Mouse (Mus musculus): Measurements from ENCODE around the gene Pabpc4. TPM values are rescaled to one million over a fixed set of nuclear protein-coding genes. Genes with fewer than 3 reads are reported as not detected.
"Not testable (repeated sequence)": the region's sequence is repeated elsewhere in the genome, so short reads cannot be mapped to it uniquely, and the experiment has no call there.

Gene Pabpc4
- total RNA-seq, 2 experiments from 2014 or later, result 102 to 143 TPM

DNA sequence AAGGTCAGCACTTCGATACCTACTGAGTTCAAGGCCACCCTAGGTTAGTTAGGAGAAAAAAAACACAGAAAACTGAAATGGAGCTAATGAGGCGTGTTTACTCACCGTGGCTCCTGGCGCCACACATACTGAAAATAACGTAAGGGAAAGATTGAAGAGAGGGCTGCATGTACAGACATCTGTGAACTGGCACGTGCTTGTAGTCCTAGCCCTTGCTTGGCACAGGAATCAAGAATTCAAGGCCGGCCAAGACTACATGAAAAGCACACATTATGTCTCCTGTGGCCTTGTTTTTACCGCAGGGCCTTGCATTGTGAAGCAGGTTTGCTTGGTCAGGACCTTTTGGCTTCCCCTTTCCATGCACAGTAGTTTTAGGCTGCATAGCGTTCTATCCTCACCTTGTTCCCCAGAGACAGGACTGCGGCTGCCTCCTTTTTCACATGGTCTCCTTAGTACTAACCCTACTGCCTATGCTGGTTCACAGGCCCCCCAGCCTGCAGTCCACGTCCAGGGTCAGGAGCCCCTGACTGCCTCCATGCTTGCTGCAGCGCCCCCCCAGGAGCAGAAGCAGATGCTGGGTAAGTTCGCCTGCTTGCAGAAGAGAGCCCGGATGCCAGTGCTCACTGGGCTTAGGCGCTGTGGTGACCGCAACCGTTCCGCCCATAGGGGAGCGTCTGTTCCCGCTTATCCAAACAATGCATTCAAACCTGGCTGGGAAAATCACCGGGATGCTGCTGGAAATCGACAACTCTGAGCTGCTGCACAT lies 35.2 kb downstream of the Pabpc4 start:
- DNase-seq, result peak; percentile 66

DNA sequence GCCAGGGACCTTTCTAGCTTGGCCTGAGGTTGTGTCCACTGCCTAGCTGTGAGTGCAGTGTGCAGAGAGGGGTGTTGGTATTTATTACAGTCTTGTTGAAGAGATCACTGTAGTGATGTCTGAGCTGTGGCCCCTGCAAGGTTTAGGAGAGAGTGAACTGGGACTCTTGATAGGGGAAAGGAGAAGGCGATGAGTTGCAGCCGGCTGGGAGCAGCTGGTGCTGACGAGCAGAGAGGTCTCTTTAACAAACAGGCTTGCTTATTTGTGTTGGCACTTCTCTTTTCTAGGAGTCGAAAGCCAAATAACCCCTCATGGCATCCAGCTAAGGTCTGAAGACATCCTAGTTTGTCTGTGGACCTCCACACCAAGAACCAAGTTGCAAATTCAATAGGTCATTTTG lies 36.1 kb downstream of the Pabpc4 start:
- DNase-seq, result no peak

DNA sequence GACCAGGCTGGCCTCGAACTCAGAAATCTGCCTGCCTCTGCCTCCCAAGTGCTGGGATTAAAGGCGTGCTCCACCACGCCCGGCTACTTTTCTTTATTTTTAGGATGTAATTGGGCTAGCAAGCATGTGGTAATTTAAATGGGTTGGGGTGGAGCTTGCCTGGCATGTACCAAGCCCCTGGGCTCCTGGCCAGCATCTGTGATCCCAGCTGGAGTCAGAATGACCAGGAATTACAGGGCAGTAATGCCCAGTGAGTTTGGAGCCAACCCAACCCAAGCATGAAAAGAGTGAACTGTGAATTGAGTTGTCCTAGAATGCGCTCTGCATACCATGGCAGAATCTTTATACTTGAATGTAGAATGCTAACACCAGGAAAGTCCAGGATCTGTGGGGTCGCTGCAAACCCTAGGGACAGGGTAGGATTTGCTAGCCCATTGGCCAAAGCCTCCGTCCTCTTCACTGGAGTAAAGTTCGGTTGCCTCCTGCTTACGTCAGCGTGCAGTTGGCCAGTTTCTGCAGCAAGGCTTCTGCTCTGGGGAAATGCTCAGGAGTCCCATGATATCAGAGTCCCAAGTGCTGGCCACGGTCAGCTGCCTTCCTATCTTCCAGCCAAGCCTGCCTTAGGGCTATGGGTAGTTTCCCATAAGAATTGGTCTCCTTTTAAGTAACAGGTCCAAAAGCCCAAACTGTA lies 37.0 kb downstream of the Pabpc4 start:
- DNase-seq, result peak; percentile 77

DNA sequence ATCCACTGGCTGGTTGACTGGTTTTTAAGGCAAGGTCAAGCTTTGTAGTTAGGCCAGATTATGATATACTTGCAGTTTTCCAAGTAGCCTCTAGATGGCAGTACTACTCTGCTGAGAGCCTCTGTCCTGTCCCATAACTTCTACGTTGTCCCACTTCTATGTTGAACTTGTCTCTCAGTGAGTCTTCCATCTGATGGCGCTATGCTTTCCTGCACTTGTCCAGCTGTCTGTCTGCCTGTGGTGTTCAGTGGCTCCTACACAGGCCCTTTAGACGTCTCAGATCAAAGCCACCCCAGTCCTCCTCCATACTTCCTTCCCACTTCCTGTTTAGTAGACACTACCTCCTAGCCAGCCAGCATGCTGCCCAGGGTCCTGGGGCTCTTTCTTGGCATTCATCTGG lies 43.6 kb downstream of the Pabpc4 start:
- DNase-seq, result peak; percentile 46

DNA sequence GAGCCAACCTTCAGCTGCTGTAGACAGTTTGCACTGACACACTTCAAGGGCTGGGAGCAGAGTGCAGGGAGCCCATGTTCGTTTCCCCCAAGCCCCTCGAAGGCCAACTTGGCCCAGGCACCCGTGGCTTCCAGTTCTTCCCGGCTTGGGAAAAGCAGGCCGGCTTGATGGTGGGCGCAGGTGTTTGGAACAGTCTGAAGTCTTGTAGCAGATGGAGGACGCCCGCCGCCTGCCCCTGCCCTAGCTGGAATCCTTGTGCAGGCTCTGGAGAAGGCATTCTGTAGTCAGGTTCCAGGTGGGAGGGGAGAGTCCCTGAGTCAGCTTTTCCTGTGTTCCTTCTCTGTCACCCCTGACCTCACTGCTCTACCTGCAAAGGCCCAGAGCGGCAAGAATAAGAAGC lies 44.8 kb downstream of the Pabpc4 start:
- no peak for DNase-seq

DNA sequence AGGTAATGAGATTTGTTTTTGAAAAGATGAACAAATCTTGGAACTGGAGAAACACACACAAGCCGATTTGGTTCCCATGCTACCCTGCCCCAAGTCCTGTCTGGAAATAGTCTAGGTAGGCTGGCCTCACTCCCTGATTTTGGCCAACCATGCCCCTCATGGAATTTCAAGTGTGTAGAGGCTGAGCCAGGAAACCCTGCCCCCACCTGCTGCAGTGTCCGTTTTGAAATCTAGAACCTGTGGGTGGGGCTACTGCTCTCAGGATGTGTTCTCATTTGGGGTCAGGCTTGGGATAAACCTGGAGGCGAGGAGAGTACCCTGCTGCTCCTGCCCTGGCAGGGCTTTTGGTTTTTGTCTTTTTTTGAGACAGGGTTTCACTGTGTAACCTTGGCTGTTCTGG lies 46.1 kb downstream of the Pabpc4 start:
- no peak for DNase-seq

DNA sequence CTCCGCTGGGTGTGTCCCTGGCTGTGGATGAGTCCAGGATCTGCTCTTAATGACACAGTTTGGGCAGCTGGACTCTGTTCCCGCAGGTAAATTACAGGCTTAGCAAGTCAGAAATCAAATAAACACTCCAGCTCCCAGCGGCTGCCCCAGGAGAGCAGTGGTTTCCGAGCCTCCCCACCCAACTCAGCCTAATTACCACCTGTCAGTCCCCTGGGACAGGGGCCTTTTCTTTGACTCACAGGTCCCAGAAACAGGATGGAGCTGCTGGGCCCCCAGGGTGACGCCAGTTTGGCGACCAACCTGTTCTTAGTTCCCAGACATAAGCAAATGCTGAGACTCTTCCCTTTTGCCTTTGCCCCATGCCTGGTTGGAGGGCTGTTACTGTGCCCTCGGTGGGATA lies 49.7 kb downstream of the Pabpc4 start:
- DNase-seq, result no peak

DNA sequence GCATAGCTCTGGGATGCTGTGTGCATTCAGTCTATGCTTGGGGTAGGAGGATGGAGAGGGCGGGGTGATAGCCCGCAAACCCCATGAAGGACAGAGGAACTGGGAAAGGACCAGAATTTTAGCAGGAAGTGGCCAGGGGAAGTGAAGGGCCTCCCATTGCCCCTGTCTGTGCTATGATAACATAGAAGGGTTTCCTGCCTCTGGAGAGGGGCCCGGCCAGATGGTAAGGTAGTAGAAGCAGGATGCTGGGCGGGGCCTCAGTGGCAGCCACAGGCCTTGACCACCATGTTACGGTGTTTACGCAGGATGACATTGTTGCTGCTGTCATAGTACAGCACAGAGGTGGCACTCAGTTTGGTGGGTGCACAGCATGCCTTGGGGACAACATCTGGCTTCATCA lies 50.9 kb downstream of the Pabpc4 start:
- no peak for DNase-seq

DNA sequence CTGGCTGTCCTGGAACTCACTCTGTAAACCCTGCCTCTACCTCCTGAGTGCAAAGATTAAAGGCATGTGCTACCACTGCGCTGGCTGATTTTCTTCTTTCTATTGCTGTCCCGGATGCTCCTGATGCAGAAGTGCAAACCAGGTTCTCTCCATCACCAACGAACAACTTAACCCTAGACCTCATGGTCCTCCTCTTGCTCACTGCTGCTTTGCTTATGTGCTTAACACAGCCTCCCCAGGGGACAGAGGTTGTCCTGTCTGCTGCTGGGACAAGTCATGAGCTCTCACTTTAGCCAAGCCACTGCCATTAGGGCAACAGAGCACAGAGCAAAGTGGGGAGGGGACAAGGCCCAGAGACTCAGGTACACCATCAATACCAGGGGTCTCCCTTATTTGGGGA lies 52.3 kb downstream of the Pabpc4 start:
- no peak for DNase-seq

DNA sequence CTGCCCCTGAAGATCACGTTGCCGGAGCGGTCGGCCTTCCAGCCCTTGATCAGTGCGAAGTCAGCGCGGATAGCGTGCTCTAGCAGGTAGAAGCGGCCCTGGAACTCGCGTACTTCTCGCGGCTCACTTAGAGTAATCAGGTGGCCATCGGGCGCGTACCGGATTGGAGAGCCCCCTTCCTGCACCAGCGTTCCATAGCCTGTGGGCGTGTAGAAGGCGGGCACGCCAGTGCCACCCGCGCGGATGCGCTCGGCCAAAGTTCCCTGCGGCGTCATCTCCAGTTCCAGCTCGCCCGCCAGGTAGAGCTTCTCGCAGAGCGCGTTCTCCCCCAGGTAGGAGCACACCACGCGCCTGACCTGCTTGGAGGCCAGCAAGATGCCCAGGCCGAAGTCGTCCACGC lies 60.8 kb downstream of the Pabpc4 start:
- DNase-seq, result not testable (repeated sequence)

DNA sequence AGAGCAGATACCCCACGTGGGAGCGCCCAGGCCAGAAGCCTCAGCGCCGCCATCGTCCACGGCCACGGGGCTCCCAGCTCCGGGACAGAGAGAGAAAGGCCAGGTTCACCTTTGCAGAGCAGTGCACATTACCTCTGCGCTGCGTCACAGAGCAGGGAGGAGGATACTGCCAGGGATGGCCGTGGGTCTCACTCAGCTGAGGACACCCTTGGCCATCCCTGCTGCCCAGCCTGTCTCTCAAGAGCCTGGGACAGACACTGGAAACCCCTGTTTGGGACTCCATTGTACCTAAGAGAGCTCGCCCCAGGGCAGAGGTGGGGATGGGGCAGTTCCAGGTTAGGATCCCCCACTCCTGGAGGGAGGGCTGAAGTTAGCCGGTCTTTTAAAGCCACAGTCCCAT lies 61.4 kb downstream of the Pabpc4 start, which contains the start of gene Oxct2a:
Gene Oxct2a, minus strand, starts transcription at position 101 of the 400 bp plus-strand sequence.
- DNase-seq, result no peak

DNA sequence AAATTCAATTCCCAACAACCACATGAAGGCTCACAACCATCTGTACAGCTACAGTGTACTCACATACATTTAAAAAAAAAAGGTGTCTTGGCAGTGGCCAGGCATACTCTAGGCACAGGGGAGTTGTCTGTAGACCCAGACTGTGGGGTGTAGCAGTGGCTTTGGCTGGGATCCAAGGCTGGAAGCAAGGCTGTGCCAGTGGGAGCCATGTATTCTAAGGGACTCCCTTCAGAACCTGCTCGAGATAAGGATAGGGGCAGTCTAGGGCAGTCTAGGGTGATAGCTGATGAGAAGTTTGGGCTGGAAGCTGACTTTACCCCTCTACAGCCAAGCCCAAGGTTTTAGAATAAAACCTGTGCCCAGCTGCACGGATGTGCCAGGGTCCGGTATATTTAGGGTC lies 63.9 kb downstream of the Pabpc4 start:
- DNase-seq, result peak; percentile 33

DNA sequence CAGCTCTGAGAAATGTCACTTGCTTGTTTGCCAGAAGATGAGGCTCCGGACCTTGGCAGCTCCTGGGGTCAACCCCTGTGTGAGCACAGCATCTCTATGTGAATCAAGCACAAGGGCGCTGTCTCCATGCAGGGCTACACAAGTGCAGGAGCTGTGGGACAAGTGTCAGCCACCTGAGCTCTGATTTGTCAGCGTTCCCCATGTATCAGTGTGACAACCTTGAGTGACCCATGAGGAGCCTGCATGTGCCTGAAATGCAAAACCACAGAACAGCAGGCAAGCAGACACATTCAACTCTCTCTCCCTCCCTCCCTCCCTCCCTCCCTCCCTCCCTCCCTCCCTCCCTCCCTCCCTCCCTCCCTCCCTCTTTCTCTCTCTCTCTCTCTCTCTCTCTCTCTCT lies 65.5 kb downstream of the Pabpc4 start:
- no peak for DNase-seq

DNA sequence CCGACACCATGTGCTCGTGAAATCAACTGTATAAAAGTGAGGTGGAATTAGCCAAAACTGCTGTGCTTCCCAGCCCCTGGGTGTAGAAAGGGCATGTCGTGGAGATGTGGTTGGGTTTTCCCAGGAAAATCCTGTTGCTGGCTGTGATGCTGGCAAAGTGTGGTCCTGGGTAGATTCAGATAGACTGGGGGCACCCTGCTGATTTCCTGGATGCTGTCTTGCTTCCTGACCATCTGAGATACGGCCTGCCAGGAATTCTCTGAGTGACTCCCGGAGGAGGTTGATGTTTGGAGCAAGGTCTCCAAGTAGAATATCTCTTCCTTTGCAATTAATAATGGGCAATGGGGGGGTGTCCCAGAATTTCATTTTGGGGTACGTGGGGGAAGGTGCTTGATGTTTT lies 66.8 kb downstream of the Pabpc4 start:
- no peak for DNase-seq

DNA sequence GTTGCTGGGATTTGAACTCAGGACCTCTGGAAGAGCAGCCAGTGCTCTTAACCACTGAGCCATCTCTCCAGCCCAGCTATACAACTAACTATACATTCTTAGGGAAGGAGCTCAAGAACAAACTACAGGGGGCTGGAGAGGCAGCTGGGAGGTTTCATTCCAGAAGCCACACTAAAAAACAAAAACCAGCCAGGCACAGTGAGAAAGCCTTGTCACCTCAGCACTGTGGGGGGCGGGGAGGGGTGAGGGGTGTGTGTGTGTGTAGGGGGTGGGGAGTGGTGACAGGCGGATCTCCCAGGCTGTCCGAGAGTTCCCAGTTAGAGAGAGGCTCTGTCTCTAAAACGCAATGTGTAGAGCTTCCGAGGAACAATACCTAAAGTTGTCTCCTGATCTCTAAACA lies 69.2 kb downstream of the Pabpc4 start:
- no peak for DNase-seq

DNA sequence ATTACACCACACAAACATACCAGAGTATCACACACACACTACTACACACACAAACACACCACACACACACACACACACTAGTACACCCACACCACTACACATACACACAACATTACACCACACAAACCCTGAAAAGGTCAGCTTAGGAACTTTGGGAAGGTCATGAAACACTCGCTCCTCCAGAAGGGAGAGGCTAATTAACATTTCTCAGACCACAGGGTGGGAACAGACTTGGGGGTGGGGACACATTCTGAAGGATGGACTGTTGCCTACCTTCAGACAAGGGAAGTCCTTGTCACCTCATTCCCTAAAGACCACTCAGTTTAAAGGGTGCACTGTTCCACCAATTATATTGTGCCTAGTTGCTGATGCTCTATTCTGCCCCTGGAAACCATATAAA lies 69.8 kb downstream of the Pabpc4 start:
- DNase-seq, result not testable (repeated sequence)

DNA sequence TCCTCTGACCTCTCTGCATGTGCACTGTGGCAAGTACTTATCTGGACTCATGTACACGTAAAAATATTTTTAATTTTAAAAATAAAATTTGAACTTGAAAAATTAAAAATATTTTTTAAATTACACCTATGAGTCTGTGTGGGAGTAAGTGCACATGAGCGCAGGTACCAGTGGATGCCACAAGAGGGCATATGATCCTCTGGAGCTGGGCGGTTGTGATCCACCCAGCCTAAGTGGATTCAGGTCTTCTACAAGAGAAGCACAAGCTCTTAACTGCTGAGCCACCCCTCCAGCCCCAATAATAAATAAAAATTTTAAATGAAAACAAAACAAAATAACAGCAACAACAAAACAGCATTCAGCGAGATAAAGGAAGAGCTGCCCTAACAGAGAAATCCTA lies 71.0 kb downstream of the Pabpc4 start:
- no peak for DNase-seq

DNA sequence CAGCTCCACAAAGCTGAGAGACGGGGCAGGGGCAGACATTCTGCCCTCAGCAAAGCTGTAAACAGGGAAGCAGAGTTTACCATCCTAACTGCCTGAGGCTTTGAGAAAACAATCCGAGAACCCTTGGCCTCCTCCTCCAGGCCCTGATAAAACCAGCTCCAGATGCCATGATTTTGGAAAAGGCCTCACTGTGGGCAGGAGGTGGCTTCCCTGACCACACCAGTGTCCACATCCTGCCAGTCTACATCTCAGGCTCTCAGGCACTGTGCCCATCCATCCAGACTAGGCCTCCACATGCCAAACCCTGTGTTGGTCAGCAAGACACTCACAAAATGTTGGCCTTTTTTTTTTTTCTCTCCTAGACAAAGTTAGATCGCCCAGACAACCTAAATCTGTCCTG lies 72.0 kb downstream of the Pabpc4 start:
- DNase-seq, result no peak

DNA sequence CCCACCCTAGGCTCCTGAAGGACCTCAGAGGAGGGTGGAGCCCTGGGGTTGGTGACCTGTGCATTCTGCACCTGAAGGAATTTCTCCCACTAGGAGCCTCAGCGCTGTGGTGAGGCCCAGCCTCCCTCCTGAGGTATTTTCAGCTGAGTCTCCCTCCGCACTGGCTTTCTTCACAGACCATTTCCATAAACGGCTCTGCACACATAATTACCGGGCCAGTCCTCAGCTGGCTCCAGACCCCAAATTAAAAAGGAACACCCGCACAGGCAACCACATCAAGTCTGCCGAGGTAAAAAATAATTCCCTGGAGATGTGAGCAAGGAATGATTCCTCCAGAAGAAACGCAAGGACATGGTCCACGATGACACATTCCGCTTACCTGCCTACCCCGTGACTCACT lies 73.1 kb downstream of the Pabpc4 start:
- not testable (repeated sequence) for DNase-seq

DNA sequence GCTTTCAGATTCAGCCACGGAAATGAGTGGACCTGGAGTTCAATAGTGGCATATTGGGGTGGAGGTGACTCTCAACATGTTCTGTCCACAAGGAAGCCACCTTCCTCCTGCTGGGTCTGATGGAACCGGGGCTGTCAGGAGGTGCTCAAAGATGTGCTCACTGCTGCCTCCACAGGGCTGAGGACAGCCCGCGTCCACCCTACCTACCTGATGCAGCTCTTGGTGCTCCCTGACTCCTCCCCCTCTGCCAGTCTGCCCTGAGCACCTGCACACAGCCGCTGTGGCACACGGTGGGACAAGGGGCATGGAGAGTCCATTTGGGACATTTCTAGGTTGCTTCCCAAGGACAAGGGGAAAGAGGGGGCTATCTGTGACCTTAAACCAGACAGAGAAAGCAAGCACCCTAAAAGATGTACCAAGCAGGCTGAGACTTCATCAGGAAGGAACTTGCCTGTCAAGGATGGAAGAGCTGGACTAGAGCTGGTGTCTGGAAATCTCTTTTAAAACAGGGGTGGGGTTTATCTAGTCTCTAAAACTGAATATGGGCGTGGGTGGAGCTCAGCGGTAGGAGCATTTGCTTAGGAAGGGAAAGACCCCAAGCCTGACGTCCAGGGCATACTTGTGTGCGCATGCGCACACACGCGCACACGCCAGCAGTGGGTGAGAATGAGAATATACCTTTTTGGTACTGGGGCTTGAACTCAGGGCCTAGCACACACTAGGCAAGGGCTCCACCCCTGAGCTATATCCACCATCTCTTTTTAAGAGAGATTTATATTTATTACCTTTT lies 73.8 kb downstream of the Pabpc4 start:
- no peak for DNase-seq

DNA sequence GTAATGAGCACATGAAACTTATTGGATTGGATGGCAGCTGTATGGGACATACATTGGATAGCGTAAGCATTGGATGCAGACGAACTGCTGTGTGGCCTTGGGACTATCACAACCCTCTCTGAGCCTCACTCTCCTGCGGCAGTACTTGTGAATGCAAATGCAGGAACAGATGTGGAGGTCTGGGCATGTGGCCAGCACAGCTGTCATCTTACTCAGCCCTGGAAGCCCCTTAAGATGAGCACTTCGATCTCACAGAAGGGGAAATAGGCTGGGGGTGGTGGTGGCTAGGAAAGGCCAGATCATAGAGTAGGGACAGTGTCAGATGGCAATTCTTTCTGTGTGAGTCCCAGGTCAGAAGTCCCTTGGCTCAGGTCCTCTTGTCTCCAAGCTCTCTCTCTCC lies 75.5 kb downstream of the Pabpc4 start:
- no peak for DNase-seq

DNA sequence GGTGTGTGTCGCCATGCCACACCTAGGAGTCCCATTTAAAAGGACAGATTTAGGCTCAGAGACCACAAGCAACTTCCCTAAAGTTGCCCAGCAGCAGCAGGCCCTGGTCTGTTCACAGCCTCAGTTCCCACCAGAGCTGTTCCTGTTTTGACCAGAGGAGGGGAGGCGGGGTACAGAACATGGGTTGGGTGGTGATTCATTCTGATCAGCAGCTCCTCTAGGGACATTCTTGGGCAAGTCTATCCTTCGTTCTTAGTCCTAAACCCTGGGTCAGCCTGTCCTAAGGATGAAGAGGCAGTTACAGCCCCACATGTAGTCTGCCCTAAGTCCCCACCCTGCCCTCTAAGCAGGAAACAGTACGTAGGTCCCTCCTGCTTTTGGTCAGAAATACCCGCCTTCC lies 78.1 kb downstream of the Pabpc4 start:
- no peak for DNase-seq

DNA sequence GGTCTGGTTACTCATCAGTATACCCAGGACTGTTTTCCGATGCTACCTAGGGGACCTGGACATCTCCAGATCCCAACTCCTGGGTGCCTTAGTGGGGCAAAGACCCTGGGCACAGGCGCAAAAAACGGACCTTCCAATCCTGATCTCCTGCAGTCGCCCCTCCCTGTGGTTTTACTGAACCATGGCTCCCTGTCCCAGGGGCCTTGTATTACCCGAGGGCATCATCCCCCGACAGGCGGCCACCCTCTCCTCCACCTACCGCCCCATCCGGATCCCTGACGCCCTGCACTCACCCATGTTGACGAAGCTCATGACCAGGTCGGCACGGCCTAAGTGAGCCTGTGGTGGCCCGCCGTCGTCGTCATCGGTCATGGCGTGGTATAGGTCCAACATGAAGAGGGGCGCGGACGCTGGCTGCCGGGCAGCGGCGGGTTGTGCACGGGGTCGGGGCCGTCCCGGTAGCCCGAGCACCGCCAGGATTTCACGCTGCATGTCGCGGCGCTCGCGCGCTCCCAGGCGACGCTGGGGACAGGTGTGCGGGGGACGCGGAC lies 80.0 kb downstream of the Pabpc4 start:
- DNase-seq, result no peak

All from adrenal gland, postnatal 10 days (tissue).